Mouse (Mus musculus): ENCODE results near the gene Abhd10.

Abhd10 gene

GRCm38 (mm10) chr16:45724061-45724741, 18.6 kb downstream of the Abhd10 start, which contains the start of gene Tagln3:
Gene Tagln3 (minus strand): TSS chr16:45724608.
- DNase-seq = peak; percentile 81

- DNase-seq = peak; percentile 54
These were observed 19.4 kb downstream of the Abhd10 start for GRCm38 (mm10) chr16:45723172-45723901.

GRCm38 (mm10) chr16:45722460-45722951, 20.2 kb downstream of the Abhd10 start:
- DNase-seq = peak; percentile 52

GRCm38 (mm10) chr16:45720022-45720630, 22.6 kb downstream of the Abhd10 start:
- peak; percentile 53 for DNase-seq

GRCm38 (mm10) chr16:45718296-45718695, 24.5 kb downstream of the Abhd10 start:
- DNase-seq = no peak

GRCm38 (mm10) chr16:45714489-45715150, 28.1 kb downstream of the Abhd10 start:
- DNase-seq = no peak

GRCm38 (mm10) chr16:45713878-45714277, 28.9 kb downstream of the Abhd10 start:
- DNase-seq = no peak

- DNase-seq = no peak
These were observed 29.5 kb downstream of the Abhd10 start for GRCm38 (mm10) chr16:45713261-45713660.

- DNase-seq = no peak
These were observed 31.5 kb downstream of the Abhd10 start for GRCm38 (mm10) chr16:45711263-45711662.

- DNase-seq = no peak
These were observed 43.5 kb downstream of the Abhd10 start for GRCm38 (mm10) chr16:45699301-45699700.

GRCm38 (mm10) chr16:45697996-45698395, 44.8 kb downstream of the Abhd10 start:
- no peak for DNase-seq

- peak; percentile 42 for DNase-seq
These were observed 47.2 kb downstream of the Abhd10 start for GRCm38 (mm10) chr16:45695445-45696160.

GRCm38 (mm10) chr16:45693558-45693957, 49.2 kb downstream of the Abhd10 start, which contains the start of gene Tmprss7:
Gene Tmprss7 (minus strand): TSS chr16:45693658.
- DNase-seq = no peak

GRCm38 (mm10) chr16:45692851-45693250, 49.9 kb downstream of the Abhd10 start:
- DNase-seq = no peak

- no peak for DNase-seq
These were observed 52.6 kb downstream of the Abhd10 start for GRCm38 (mm10) chr16:45690178-45690577.

GRCm38 (mm10) chr16:45686833-45687232, 55.9 kb downstream of the Abhd10 start:
- DNase-seq = peak; percentile 73

- no peak for DNase-seq
These were observed 57.5 kb downstream of the Abhd10 start for GRCm38 (mm10) chr16:45685295-45685694.

- peak; percentile 87 for DNase-seq
These were observed 57.9 kb downstream of the Abhd10 start for GRCm38 (mm10) chr16:45684815-45685214.

Measured in cerebellum, adult 8-10 months (tissue).